Mouse (Mus musculus): ENCODE results near the gene Foxl1. TPM values are rescaled to one million over a fixed set of nuclear protein-coding genes. Genes with fewer than 3 reads are reported as not detected.

Gene Foxl1
- polyA plus RNA-seq, 1 experiment from 2014 or later, result 0.15 TPM

- Histone ChIP-seq H3K27me3 (replicated peaks; ENCODE audit: control insufficient read depth, insufficient read depth, low read length) (peaks cover 92% of the 10 kb centered on the region), H3K27ac (ENCODE audit: low read length) (no peak overlapping the region), H3K4me3 (replicated peaks; ENCODE audit: low read length) (peak overlapping the region; percentile 40), H3K4me1 (replicated peaks; ENCODE audit: control insufficient read depth, insufficient read depth, low read length) (peaks cover 22% of the 10 kb centered on the region), H3K4me2 (ENCODE audit: low read length) (peak overlapping the region; percentile 60), H3K36me3 (ENCODE audit: control insufficient read depth, insufficient read depth) (no peaks in the 10 kb centered on the region), H3K9me3 (ENCODE audit: control insufficient read depth, low read length) (no peaks in the 10 kb centered on the region), H3K9ac (replicated peaks; ENCODE audit: low read depth, low read length) (no peak overlapping the region)
- WGBS, result under 1% methylated on average over 18 of the region's 27 CpGs
- ATAC-seq, result no peak
Measured at GRCm38 (mm10) chr8:121083936-121084209, 43.9 kb upstream of the Foxl1 start.

- Histone ChIP-seq H3K4me3 (replicated peaks; ENCODE audit: low read length) (peak within 1 kb of the TSS; percentile 40), H3K4me1 (replicated peaks; ENCODE audit: control insufficient read depth, insufficient read depth, low read length) (peaks cover 22% of the 10 kb centered on the region), H3K36me3 (ENCODE audit: control insufficient read depth, insufficient read depth) (no peaks in the 10 kb centered on the region), H3K27ac (ENCODE audit: low read length) (no peak within 1 kb of the TSS), H3K27me3 (replicated peaks; ENCODE audit: control insufficient read depth, insufficient read depth, low read length) (peaks cover 91% of the 10 kb centered on the region), H3K4me2 (ENCODE audit: low read length) (peak within 1 kb of the TSS; percentile 60), H3K9me3 (ENCODE audit: control insufficient read depth, low read length) (no peaks in the 10 kb centered on the region), H3K9ac (replicated peaks; ENCODE audit: low read depth, low read length) (no peak within 1 kb of the TSS)
- under 1% methylated on average over 49 of the region's 83 CpGs for WGBS
- 0 out of 2 replicates have a peak, but pooled peaks have one; percentile 33 for ATAC-seq
Measured at GRCm38 (mm10) chr8:121084210-121084951, 43.4 kb upstream of the Foxl1 start, which contains the start of gene Foxf1. TSS of gene Foxf1 (plus strand) at chr8:121084386.

- Histone ChIP-seq H3K4me2 (ENCODE audit: low read length) (peak overlapping the region; percentile 60), H3K27ac (ENCODE audit: low read length) (no peak overlapping the region), H3K9me3 (ENCODE audit: control insufficient read depth, low read length) (no peaks in the 10 kb centered on the region), H3K9ac (replicated peaks; ENCODE audit: low read depth, low read length) (no peak overlapping the region), H3K4me1 (replicated peaks; ENCODE audit: control insufficient read depth, insufficient read depth, low read length) (peaks cover 22% of the 10 kb centered on the region), H3K27me3 (replicated peaks; ENCODE audit: control insufficient read depth, insufficient read depth, low read length) (peaks cover 91% of the 10 kb centered on the region), H3K36me3 (ENCODE audit: control insufficient read depth, insufficient read depth) (no peaks in the 10 kb centered on the region), H3K4me3 (replicated peaks; ENCODE audit: low read length) (peak overlapping the region; percentile 40)
- no peak for ATAC-seq
- 2% methylated on average over 23 of the region's 30 CpGs for WGBS
Measured at GRCm38 (mm10) chr8:121085011-121085410, 42.7 kb upstream of the Foxl1 start.

GRCm38 (mm10) chr8:121085561-121085960, 42.2 kb upstream of the Foxl1 start:
- Histone ChIP-seq H3K4me2 (ENCODE audit: low read length) (no peak overlapping the region), H3K4me1 (replicated peaks; ENCODE audit: control insufficient read depth, insufficient read depth, low read length) (peaks cover 22% of the 10 kb centered on the region), H3K27ac (ENCODE audit: low read length) (no peak overlapping the region), H3K36me3 (ENCODE audit: control insufficient read depth, insufficient read depth) (no peaks in the 10 kb centered on the region), H3K4me3 (replicated peaks; ENCODE audit: low read length) (no peak overlapping the region), H3K27me3 (replicated peaks; ENCODE audit: control insufficient read depth, insufficient read depth, low read length) (peaks cover 91% of the 10 kb centered on the region), H3K9me3 (ENCODE audit: control insufficient read depth, low read length) (no peaks in the 10 kb centered on the region), H3K9ac (replicated peaks; ENCODE audit: low read depth, low read length) (no peak overlapping the region)
- WGBS, result 28% methylated on average over 3 of the region's 3 CpGs
- no peak for ATAC-seq

GRCm38 (mm10) chr8:121086004-121086900, 41.5 kb upstream of the Foxl1 start:
- no peak overlapping the region for H3K4me3 ChIP-seq (replicated peaks; ENCODE audit: low read length)
- 10% methylated on average over 19 of the region's 19 CpGs for WGBS
- H3K9ac ChIP-seq (replicated peaks; ENCODE audit: low read depth, low read length), result no peak overlapping the region
- H3K4me1 ChIP-seq (replicated peaks; ENCODE audit: control insufficient read depth, insufficient read depth, low read length), result peaks cover 22% of the 10 kb centered on the region
- no peak for ATAC-seq
- no peaks in the 10 kb centered on the region for H3K9me3 ChIP-seq (ENCODE audit: control insufficient read depth, low read length)
- H3K27ac ChIP-seq (ENCODE audit: low read length), result no peak overlapping the region
- H3K36me3 ChIP-seq (ENCODE audit: control insufficient read depth, insufficient read depth), result no peaks in the 10 kb centered on the region
- peaks cover 91% of the 10 kb centered on the region for H3K27me3 ChIP-seq (replicated peaks; ENCODE audit: control insufficient read depth, insufficient read depth, low read length)
- no peak overlapping the region for H3K4me2 ChIP-seq (ENCODE audit: low read length)

GRCm38 (mm10) chr8:121088281-121088680, 39.5 kb upstream of the Foxl1 start:
- Histone ChIP-seq H3K36me3 (ENCODE audit: control insufficient read depth, insufficient read depth) (no peaks in the 10 kb centered on the region), H3K4me2 (ENCODE audit: low read length) (no peak overlapping the region), H3K27me3 (replicated peaks; ENCODE audit: control insufficient read depth, insufficient read depth, low read length) (peaks cover 89% of the 10 kb centered on the region), H3K27ac (ENCODE audit: low read length) (no peak overlapping the region), H3K4me1 (replicated peaks; ENCODE audit: control insufficient read depth, insufficient read depth, low read length) (peaks cover 16% of the 10 kb centered on the region), H3K9ac (replicated peaks; ENCODE audit: low read depth, low read length) (no peak overlapping the region), H3K9me3 (ENCODE audit: control insufficient read depth, low read length) (no peaks in the 10 kb centered on the region), H3K4me3 (replicated peaks; ENCODE audit: low read length) (no peak overlapping the region)
- ATAC-seq, result no peak
- WGBS, result 3% methylated on average over 8 of the region's 8 CpGs

GRCm38 (mm10) chr8:121088871-121089630, 38.7 kb upstream of the Foxl1 start:
- Histone ChIP-seq H3K4me1 (replicated peaks; ENCODE audit: control insufficient read depth, insufficient read depth, low read length) (peaks cover 9% of the 10 kb centered on the region), H3K27me3 (replicated peaks; ENCODE audit: control insufficient read depth, insufficient read depth, low read length) (peaks cover 88% of the 10 kb centered on the region), H3K4me3 (replicated peaks; ENCODE audit: low read length) (no peak overlapping the region), H3K36me3 (ENCODE audit: control insufficient read depth, insufficient read depth) (no peaks in the 10 kb centered on the region), H3K4me2 (ENCODE audit: low read length) (no peak overlapping the region), H3K27ac (ENCODE audit: low read length) (no peak overlapping the region), H3K9me3 (ENCODE audit: control insufficient read depth, low read length) (no peaks in the 10 kb centered on the region), H3K9ac (replicated peaks; ENCODE audit: low read depth, low read length) (no peak overlapping the region)
- no peak for ATAC-seq
- under 1% methylated on average over 38 of the region's 40 CpGs for WGBS

- WGBS, result 2% methylated on average over 32 of the region's 32 CpGs
- H3K4me2 ChIP-seq (ENCODE audit: low read length), result no peak overlapping the region
- H3K27ac ChIP-seq (ENCODE audit: low read length), result no peak overlapping the region
- H3K27me3 ChIP-seq (replicated peaks; ENCODE audit: control insufficient read depth, insufficient read depth, low read length), result peaks cover 82% of the 10 kb centered on the region
- H3K4me1 ChIP-seq (replicated peaks; ENCODE audit: control insufficient read depth, insufficient read depth, low read length), result peaks cover 1% of the 10 kb centered on the region; the same call in 1 of the 2 replicates
- no peaks in the 10 kb centered on the region for H3K9me3 ChIP-seq (ENCODE audit: control insufficient read depth, low read length)
- H3K36me3 ChIP-seq (ENCODE audit: control insufficient read depth, insufficient read depth), result no peaks in the 10 kb centered on the region
- H3K4me3 ChIP-seq (replicated peaks; ENCODE audit: low read length), result no peak overlapping the region
- ATAC-seq, result no peak
- no peak overlapping the region for H3K9ac ChIP-seq (replicated peaks; ENCODE audit: low read depth, low read length)
Measured at GRCm38 (mm10) chr8:121089631-121090380, 37.9 kb upstream of the Foxl1 start.
